Mouse (Mus musculus) C2C12 (cell line): ENCODE data around the gene Clip2.

Experiments
- CTCF ChIP-seq: IDR thresholded peaks from one replicate; pipeline ENCODE4 v1.5.1; 2011; ENCODE audit not compliant: control insufficient read depth, insufficient read depth, insufficient read length
- MAX ChIP-seq: IDR thresholded peaks from one replicate; pipeline ENCODE4 v1.6.1; 2011; ENCODE audit warnings: mild to moderate bottlenecking, control low read depth

- peak; percentile 21 for TF ChIP-seq CTCF
- TF ChIP-seq MAX = no peak
Observed at GRCm38 (mm10) chr5:134489583-134489982, 62.7 kb downstream of the Clip2 start.
